Mouse (Mus musculus) spleen, postnatal 36 days (tissue): ENCODE measurements around the gene Zfp985.
"Not testable (repeated sequence)": the region's sequence is repeated elsewhere in the genome, so short reads cannot be mapped to it uniquely, and the experiment has no call there.

Source experiments
- DNase-seq, 2 experiments: peaks; one replicate each; pipeline ENCODE4 v3.0.0; 2022; ENCODE audit warnings: low spot score in 2 of 2, mixed read lengths in 1 of 2

The Zfp985 gene

GRCm38 (mm10) chr4:147603806-147604205, 50.7 kb downstream of the Zfp985 start:
- no peak for DNase-seq

GRCm38 (mm10) chr4:147605521-147605920, 52.4 kb downstream of the Zfp985 start:
- DNase-seq, result no peak

DNA sequence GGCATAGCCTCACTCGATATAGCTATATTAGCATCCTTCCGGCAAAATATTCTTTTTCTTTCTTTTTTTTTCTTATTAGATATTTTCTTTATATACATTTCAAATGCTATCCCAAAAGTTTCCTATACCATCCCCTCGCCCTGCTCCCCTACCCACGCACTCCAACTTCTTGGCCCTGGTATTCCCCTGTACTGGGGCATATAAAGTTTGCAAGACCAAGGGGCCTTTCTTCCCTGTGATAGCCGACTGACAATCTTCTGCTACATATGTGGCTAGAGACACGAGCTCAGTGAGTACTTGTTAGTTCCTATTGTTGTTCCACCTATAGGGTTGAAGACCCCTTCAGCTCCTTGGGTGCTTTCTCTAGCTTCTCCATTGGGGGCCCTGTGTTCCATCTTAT, 53.4 kb downstream of the Zfp985 start:
- DNase-seq, result not testable (repeated sequence)

DNA sequence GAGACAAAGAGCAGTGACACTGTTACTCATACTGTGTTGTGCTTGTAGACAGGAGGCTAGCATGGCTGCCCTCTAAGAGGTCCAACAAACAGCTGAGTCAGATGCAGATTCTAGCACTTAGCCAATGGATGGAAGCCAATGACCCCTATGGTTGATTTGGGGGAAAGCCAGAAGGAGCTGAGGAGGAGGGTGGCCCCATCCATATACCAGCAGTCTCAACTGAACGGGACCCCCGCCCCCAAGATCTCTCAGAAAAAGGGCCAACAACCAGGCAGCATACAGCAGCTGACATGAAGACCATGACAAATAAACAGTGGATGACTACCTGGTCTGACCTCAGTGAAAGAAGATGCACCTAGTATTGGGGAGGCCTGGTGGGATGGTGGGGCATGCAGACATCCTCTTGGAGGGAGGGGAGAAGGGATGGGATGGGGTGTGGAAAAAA, 80.8 kb downstream of the Zfp985 start:
- DNase-seq, result not testable (repeated sequence)
